Mouse (Mus musculus): ENCODE data around the gene B4galt5.

B4galt5 gene

DNA sequence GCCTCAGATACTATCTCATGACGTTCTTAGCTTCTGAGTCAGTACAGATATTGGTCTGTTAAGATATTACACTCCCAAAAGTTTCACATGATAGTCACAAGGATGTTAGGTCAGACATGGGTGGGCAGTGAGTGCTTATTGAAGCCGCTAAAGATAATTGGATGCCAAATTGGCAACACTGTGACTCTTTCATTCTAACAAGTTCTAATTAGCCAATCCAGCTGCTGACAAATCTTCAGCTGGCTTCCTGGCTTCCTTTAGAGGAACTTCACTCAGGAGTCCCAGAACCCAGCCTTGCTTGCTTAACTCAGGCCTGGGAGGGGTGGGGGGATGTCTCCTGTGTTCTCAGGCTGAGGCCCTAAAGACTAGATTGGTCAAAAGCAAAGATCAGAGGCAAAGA lies 9.5 kb upstream of the B4galt5 start:
- DNase-seq (ENCODE audit: low spot score): no peak

GRCm38 (mm10) chr2:167356885-167357284 lies 7.9 kb upstream of the B4galt5 start:
- no peak for DNase-seq (ENCODE audit: low spot score)

GRCm38 (mm10) chr2:167354611-167355165 lies 5.7 kb upstream of the B4galt5 start:
- DNase-seq (ENCODE audit: low spot score): no peak

DNA sequence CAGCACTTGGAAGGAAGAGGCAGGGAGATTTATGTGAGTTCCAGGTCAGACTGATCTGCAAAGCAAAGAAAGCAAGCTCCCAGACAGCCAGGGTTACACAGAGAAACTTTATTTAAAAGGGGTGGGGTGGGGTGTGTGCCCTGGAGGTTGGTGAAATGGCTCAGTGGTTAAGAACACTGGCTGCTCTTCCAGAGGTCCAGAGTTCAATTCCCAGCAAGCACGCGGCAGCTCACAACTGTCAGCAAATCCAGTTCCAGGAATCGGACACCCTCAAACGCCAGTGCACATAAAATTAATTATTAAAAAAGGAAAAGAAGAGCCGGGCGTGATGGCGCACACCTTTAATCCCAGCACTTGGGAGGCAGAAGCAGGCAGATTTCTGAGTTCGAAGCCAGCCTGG lies 5.1 kb upstream of the B4galt5 start:
- DNase-seq (ENCODE audit: low spot score): no peak

DNA sequence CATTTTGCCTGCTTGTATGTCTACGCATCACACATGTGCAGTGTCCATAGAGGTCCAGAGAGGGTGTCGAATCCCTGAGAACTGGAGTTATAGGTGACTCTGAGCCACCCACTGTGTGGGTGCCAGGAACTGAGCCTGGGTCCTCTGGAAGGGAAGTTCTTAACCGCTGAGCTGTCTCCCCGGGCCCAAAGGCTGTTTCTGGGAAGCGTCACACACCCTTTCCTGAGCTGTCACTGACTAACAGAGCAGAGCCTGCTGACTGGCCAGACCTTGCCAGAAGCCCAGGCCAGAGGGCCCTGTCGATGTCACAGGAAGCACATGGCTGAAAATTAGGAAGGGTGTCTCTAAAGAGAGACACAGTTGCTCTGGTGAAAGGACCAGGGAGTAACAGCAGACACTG lies 3.5 kb upstream of the B4galt5 start:
- no peak for DNase-seq (ENCODE audit: low spot score)

DNA sequence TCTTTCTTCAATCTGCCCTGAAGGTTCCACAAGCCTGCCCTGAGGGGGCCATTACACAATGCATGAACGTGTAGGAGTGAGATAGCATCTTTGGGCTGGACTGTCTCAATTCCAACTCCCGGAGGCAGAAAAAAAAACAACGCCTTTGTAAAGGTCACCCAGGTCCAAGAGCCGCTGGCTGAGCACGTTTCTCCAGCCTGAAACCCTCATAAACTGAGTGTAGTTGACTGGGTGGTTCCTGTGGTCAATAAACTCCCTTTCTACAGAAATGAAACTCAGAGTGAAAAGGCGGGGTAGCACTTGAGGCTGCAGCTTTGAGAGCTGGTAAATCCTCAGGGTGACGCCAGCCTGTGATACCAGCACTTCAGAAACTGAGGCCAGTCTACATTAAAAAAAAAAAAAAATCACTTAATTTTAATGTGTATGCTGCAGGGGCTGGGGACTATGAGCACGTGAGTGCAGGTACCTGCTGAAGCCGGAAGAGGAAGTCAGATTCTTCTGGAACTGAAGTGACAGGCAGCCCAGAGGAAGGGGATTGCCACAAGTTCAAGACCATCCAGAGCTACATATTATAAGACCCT lies 2.5 kb upstream of the B4galt5 start:
- DNase-seq (ENCODE audit: low spot score): no peak

- DNase-seq (ENCODE audit: low spot score): no peak
Observed at GRCm38 (mm10) chr2:167350126-167350650, 1.2 kb upstream of the B4galt5 start.

GRCm38 (mm10) chr2:167349283-167349936 lies 427 bp upstream of the B4galt5 start:
- DNase-seq (ENCODE audit: low spot score): peak; percentile 96

- DNase-seq (ENCODE audit: low spot score): peak; percentile 57
Observed at GRCm38 (mm10) chr2:167347991-167348375, 1.0 kb downstream of the B4galt5 start.

- DNase-seq (ENCODE audit: low spot score): no peak
Observed at GRCm38 (mm10) chr2:167347361-167347760, 1.6 kb downstream of the B4galt5 start.

GRCm38 (mm10) chr2:167345508-167346164 lies 3.3 kb downstream of the B4galt5 start:
- DNase-seq (ENCODE audit: low spot score): no peak

- no peak for DNase-seq (ENCODE audit: low spot score)
Observed at GRCm38 (mm10) chr2:167344871-167345507, 4.0 kb downstream of the B4galt5 start.

- no peak for DNase-seq (ENCODE audit: low spot score)
Observed at GRCm38 (mm10) chr2:167343369-167344140, 5.4 kb downstream of the B4galt5 start.

DNA sequence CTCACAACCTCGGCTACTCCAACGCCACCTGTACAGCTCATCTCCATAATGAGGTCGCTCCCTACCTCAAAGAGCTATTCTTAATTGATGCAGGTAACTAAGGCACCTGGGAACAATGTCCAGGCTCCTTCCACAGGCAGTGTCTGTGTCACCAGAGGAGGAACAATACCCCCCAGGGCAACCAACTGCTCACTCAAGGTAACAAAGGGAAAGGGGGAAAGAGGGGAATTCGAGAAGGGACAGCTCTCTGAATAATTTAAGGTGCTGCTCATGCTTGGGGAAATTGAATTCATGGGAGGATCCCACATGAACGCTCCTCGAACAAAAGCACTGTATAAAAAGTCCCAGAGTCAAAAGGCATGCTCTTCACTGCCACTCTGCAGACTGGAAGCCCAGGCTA lies 6.1 kb downstream of the B4galt5 start:
- DNase-seq (ENCODE audit: low spot score): no peak

GRCm38 (mm10) chr2:167337580-167337979 lies 11.4 kb downstream of the B4galt5 start:
- DNase-seq (ENCODE audit: low spot score): no peak

DNA sequence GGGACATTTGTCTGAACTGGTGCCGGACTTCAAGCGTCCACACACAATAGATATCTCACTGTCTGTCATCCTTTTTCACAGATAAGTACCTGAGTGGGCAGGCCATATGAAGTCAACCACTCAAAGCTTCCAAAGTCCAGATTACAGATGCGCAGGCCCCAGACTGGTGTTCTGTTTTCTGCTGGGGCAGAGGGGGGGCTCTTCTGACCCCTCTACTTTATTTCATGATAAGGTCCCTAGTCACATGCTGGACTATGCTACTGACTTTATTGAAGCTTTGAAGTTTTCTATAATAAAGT lies 11.8 kb downstream of the B4galt5 start:
- DNase-seq (ENCODE audit: low spot score): no peak

- no peak for DNase-seq (ENCODE audit: low spot score)
Observed at GRCm38 (mm10) chr2:167336384-167337213, 12.4 kb downstream of the B4galt5 start.

- no peak for DNase-seq (ENCODE audit: low spot score)
Observed at GRCm38 (mm10) chr2:167335066-167335465, 13.9 kb downstream of the B4galt5 start.

- no peak for DNase-seq (ENCODE audit: low spot score)
Observed at GRCm38 (mm10) chr2:167334312-167334711, 14.7 kb downstream of the B4galt5 start.

DNA sequence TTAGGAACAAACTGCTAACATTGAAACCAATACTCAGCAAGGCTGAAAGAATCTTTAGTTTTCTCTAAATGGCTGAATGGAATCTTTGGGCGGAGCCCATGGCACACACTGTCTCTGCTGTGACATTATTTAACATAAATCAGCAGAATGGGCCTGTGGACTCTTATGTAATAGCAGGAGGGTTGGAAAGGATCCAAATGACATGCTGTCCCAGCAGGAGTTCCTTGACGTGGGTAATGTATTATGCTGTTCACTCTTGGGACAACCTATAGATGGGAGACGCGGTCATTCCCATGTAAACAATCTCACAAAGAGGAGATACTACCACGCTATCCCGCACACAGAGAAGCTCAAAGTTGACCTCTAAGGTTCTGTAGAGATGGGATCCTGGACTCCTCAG lies 15.5 kb downstream of the B4galt5 start:
- DNase-seq (ENCODE audit: low spot score): no peak
